Mouse (Mus musculus) cortical plate, adult 2 months (tissue): ENCODE measurements at regions not wholly inside any gene's neighbourhood (a gene's known extent, or its start where the extent isn't known, plus 50 kb on each side); places are given as distances from the start of the nearest gene placed in this dataset.

Experiments used
- CTCF ChIP-seq: fragments of 200-500 bp; IDR thresholded peaks from 2 replicates; pipeline ENCODE4 v1.5.1; 2011; ENCODE audit warnings: mild to moderate bottlenecking, control low read depth, low read length; ENCODE audit not compliant: insufficient read depth; ENCODE audit errors: extremely low read depth
- POLR2A ChIP-seq: fragments of 200-500 bp; IDR thresholded peaks from 2 replicates; pipeline ENCODE4 v1.6.1; 2011; ENCODE audit warnings: mild to moderate bottlenecking, low read length, control low read depth; ENCODE audit not compliant: insufficient read depth; ENCODE audit errors: extremely low read depth

- TF ChIP-seq CTCF: no peak
- no peak for TF ChIP-seq POLR2A
Measured at GRCm38 (mm10) chr3:120064854-120065480, 280.7 kb upstream of the Ptbp2 start.
